9 mouse cellular contexts compared by ENCODE assay signal in the genomic region with DNA sequence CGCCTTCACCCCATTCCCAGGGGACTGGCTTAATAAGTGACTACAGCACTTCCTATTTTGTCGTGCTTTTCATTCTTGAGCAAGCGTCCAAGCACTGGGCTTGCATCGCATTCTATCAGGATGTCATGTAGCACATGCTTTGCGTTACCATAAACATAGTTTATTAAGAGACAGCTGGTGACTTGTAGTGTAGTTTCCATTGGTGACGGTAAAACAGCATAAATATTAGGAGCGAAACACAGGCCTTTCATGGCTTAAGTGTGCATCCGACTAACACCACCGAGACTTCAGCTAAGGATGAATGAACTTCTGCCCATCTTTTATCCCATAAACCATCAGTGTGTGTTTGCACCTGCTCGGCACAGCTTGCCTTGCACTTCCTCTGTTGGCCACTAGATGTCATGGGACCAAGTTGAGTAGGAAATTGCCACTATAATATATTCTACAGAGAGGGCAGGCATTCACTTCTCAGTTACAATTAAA. TPM values are rescaled to one million over a fixed set of nuclear protein-coding genes. Genes with fewer than 3 reads are reported as not detected.
A peak's percentile ranks its signal among the peaks of the same experiment; 100 is the strongest.
DNase-seq lines count a peak whose midpoint lies in the region; ATAC-seq and TF ChIP-seq lines count a peak whose summit lies in the region.
"Had no signal": no experiment of that assay in that cellular context is flagged by ENCODE, and none has a peak within 500 bp of the region (broad histone marks: within the 10 kb centered on the region; RNA-seq: fewer than 3 reads in every experiment).

No protein-coding gene starts in this region.

- TF ChIP-seq POLR2A in small intestine, adult 2 months (IDR thresholded peaks at IDR 0.05; ENCODE audit: low read depth, low read length): no peak

- H3K27ac ChIP-seq in embryonic facial prominence, embryonic 11.5 days (replicated peaks; ENCODE audit: low read depth, low read length): no peak overlapping the region
- H3K27ac ChIP-seq in hindbrain, embryonic 12.5 days: no peak overlapping the region
- no peak overlapping the region for H3K27ac ChIP-seq in small intestine, adult 2 months (ENCODE audit: insufficient read depth, low read depth, low read length)
- H3K27ac ChIP-seq: liver, embryonic 15.5 days had no signal

- H3K4me3 ChIP-seq in embryonic facial prominence, embryonic 11.5 days (ENCODE audit: low read depth, low read length): no peak overlapping the region
- no peak overlapping the region for H3K4me3 ChIP-seq in hindbrain, embryonic 12.5 days
- no peak overlapping the region for H3K4me3 ChIP-seq in small intestine, adult 2 months (ENCODE audit: low read depth, low read length)
- H3K4me3 ChIP-seq: liver, embryonic 15.5 days had no signal

- ATAC-seq in embryonic facial prominence, embryonic 11.5 days (replicated peaks; ENCODE audit: insufficient number of reproducible peaks, low FRiP score, low TSS enrichment, low read depth): no peak
- ATAC-seq in hindbrain, embryonic 12.5 days (ENCODE audit: low FRiP score): 0 out of 2 replicates have a peak, but pooled peaks have one; percentile 29
- ATAC-seq in megakaryocyte progenitor cell, adult 5-6 weeks (replicated peaks; ENCODE audit: poor library complexity): peak; percentile 81

- DNase-seq in gastrocnemius, adult 18-20 months (ENCODE audit: low spot score): peak; percentile 61
- DNase-seq in gastrocnemius, postnatal 25 days: no peak
- DNase-seq in adrenal gland, postnatal 14 days: peak; percentile 70
- peak; percentile 71 for DNase-seq in embryonic facial prominence, embryonic 11.5 days (ENCODE audit: low spot score)
- peak; percentile 63 to 73 for DNase-seq in layer of hippocampus, postnatal 14 days (ENCODE audit: low spot score in 2 of 2)

- 47% methylated on average over 10 of the region's 10 CpGs for WGBS in embryonic facial prominence, embryonic 11.5 days
- WGBS in hindbrain, embryonic 12.5 days: 51% methylated on average over 10 of the region's 10 CpGs
- WGBS in small intestine, adult 2 months: 34% methylated on average over 10 of the region's 10 CpGs

- H3K36me3 ChIP-seq in embryonic facial prominence, embryonic 11.5 days (replicated peaks; ENCODE audit: control insufficient read depth, insufficient read depth, low read depth, low read length): no peaks in the 10 kb centered on the region
- H3K36me3 ChIP-seq in hindbrain, embryonic 12.5 days: no peaks in the 10 kb centered on the region
- no peaks in the 10 kb centered on the region for H3K36me3 ChIP-seq in small intestine, adult 2 months (ENCODE audit: control insufficient read depth, insufficient read depth, low read length)
- H3K36me3 ChIP-seq: liver, embryonic 15.5 days had no signal

- H3K9ac ChIP-seq in embryonic facial prominence, embryonic 11.5 days (replicated peaks; ENCODE audit: low read length): no peak overlapping the region
- no peak overlapping the region for H3K9ac ChIP-seq in hindbrain, embryonic 12.5 days
- H3K9ac ChIP-seq: liver, embryonic 15.5 days had no signal

- no peaks in the 10 kb centered on the region for H3K27me3 ChIP-seq in embryonic facial prominence, embryonic 11.5 days (ENCODE audit: control insufficient read depth, insufficient read depth, low read length)
- peaks cover 8% of the 10 kb centered on the region for H3K27me3 ChIP-seq in hindbrain, embryonic 12.5 days
- no peaks in the 10 kb centered on the region for H3K27me3 ChIP-seq in small intestine, adult 2 months (ENCODE audit: control insufficient read depth, insufficient read depth, low read length)

- H3K9me3 ChIP-seq in embryonic facial prominence, embryonic 11.5 days (replicated peaks; ENCODE audit: control insufficient read depth, low read length): no peaks in the 10 kb centered on the region
- H3K9me3 ChIP-seq in hindbrain, embryonic 12.5 days (replicated peaks): no peaks in the 10 kb centered on the region
- H3K9me3 ChIP-seq: liver, embryonic 15.5 days had no signal

- TF ChIP-seq CTCF in small intestine, adult 2 months (IDR thresholded peaks at IDR 0.05; ENCODE audit: extremely low read depth, insufficient read length, insufficient replicate concordance, low read depth, low read length): peak; percentile 70; the same call in 1 of the 2 replicates

- H3K4me2 ChIP-seq in embryonic facial prominence, embryonic 11.5 days (ENCODE audit: low read depth, low read length): no peak overlapping the region
- H3K4me2 ChIP-seq in hindbrain, embryonic 12.5 days (replicated peaks): no peak overlapping the region
- H3K4me2 ChIP-seq: liver, embryonic 15.5 days had no signal

- H3K4me1 ChIP-seq in embryonic facial prominence, embryonic 11.5 days (ENCODE audit: control insufficient read depth, insufficient read depth, low read length): no peaks in the 10 kb centered on the region
- no peaks in the 10 kb centered on the region for H3K4me1 ChIP-seq in hindbrain, embryonic 12.5 days
- H3K4me1 ChIP-seq in small intestine, adult 2 months (ENCODE audit: control insufficient read depth, insufficient read depth, insufficient read length, low read length): peaks cover 8% of the 10 kb centered on the region; the same call in 1 of the 2 replicates
- H3K4me1 ChIP-seq: liver, embryonic 15.5 days had no signal

RNA-seq across cellular contexts. Expression of a gene that starts 7.2 kb away (rescaled TPM):
- total RNA-seq in gastrocnemius, adult 18-20 months (2021): 1 to 10 TPM in 1 of 2 experiments, under 1 TPM in 1; 0.37 to 1.4 TPM
- 1 to 10 TPM; 1.8 to 2.9 TPM for total RNA-seq in gastrocnemius, postnatal 25 days (2021)
- 10.9 and 12.6 TPM in 2 replicates for total RNA-seq in adrenal gland, postnatal 14 days (2021)
- polyA plus RNA-seq in embryonic facial prominence, embryonic 11.5 days (2014; fragmentation: Nextera tagmentation; extraction: Ambion mirVana): 38.6 and 41.5 TPM in 2 replicates
- polyA plus RNA-seq in hindbrain, embryonic 12.5 days (2016; fragmentation: Nextera tagmentation; extraction: Ambion mirVana): 7.5 and 22.2 TPM in 2 replicates
- 1 to 10 TPM; 1.6 TPM for total RNA-seq in layer of hippocampus, postnatal 14 days (2021)
- total RNA-seq in megakaryocyte progenitor cell, adult 5-6 weeks (2015): not detected in 2 replicates
- total RNA-seq in megakaryocyte progenitor cell, adult 5-6 weeks (2017): 0.04 TPM in 1 of 2 replicates, not detected in the other
- polyA plus RNA-seq in small intestine, adult 2 months (2012; rRNA removed): 7.1 and 11.1 TPM in 2 replicates

RNA-seq across cellular contexts. Expression of a gene that starts 46.3 kb away (rescaled TPM):
- total RNA-seq in gastrocnemius, adult 18-20 months (2021): 1 to 10 TPM; 2.8 to 3.4 TPM
- total RNA-seq in gastrocnemius, postnatal 25 days (2021): 1 to 10 TPM; 3.2 to 3.7 TPM
- total RNA-seq in adrenal gland, postnatal 14 days (2021): 12.2 and 14.6 TPM in 2 replicates
- 3.1 and 5.1 TPM in 2 replicates for polyA plus RNA-seq in embryonic facial prominence, embryonic 11.5 days (2014; fragmentation: Nextera tagmentation; extraction: Ambion mirVana)
- 7.2 and 7.6 TPM in 2 replicates for polyA plus RNA-seq in hindbrain, embryonic 12.5 days (2016; fragmentation: Nextera tagmentation; extraction: Ambion mirVana)
- 1 to 10 TPM; 2.5 to 3.6 TPM for total RNA-seq in layer of hippocampus, postnatal 14 days (2021)
- 18.4 and 23.7 TPM in 2 replicates for total RNA-seq in megakaryocyte progenitor cell, adult 5-6 weeks (2015)
- 13.4 and 20.3 TPM in 2 replicates for total RNA-seq in megakaryocyte progenitor cell, adult 5-6 weeks (2017)
- 18.9 and 23.1 TPM in 2 replicates for polyA plus RNA-seq in small intestine, adult 2 months (2012; rRNA removed)
